Mouse (Mus musculus) kidney, adult 10 weeks (tissue): Measurements from ENCODE around the gene Oxct2b. TPM values are rescaled to one million over a fixed set of nuclear protein-coding genes. Genes with fewer than 3 reads are reported as not detected.

ENCODE experiments used
- polyA plus RNA-seq: library from polyadenylated mRNA; stranded (reverse); fragments of 350-450 nt; fragmentation: Illumina TruSeq; extraction: RNeasy Lipid Tissue Mini Kit (QIAGEN cat#74804); gene quantifications from one replicate; pipeline ENCODE4 v1.2.3, GENCODE M21; 2014; ENCODE audit warnings: low read depth, low replicate concordance

Oxct2b gene
- not detected for polyA plus RNA-seq

DNA sequence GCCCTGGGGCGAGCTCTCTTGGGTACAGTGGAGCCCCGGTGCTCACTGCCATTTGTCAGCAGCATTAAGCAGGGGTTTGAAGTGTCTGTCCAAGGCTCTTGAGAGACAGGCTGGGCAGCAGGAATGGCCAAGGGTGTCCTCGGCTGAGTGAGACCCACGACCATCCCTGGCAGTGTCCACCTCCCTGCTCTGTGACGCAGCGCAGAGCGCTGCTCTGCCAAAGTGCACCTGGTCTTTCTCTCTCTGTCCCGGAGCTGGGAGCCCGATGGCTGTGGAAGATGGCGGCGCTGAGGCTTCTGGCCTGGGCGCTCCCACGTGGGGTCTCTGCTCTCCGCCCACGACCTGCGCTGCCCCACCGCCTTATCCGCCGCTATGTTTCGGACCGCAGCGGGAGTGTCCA, at the start of gene Oxct2b:
Oxct2b (plus strand) TSS at position 256 of the 400 bp plus-strand sequence.

DNA sequence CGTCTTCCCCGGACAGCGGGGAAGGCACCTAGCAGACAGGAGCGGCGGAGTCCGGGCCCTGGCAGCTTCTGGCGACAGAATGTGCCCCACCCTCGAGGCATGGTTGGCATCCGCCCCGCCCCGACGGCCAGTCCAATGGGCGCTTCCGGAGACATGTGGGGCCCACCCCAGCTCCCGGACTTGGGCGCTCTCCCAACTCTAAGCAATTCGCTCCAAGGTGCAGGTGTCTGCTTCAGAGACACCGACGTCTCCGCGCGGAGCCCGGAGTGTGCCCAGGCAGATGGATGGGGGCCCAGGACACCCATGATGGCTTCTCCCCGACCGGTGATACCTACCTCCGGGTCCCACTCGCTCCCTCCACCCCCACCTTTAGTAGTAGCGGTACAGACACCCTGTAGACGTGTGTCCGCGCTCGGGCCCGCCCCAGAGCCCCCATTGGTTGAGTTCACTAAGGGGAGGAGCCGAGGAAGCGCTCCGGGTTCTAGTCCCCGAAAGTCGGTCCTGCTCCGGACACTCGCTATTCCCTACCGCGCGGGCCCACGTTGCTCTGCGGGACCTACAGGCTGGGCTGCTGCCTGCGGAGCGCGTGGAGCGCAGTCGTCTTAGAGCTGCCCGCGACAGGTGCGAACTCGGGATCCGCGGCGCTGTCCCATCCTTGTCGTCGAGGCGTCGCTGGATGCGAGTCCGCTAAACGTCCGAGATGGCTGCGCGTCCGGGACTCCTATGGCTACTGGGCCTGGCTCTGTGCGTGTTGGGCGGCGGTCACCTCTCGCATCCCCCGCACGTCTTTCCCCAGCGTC, 11.2 kb upstream of the Oxct2b start, which contains the start of gene Bmp8b:
Bmp8b (plus strand) TSS at position 515 of the 800 bp plus-strand sequence.

DNA sequence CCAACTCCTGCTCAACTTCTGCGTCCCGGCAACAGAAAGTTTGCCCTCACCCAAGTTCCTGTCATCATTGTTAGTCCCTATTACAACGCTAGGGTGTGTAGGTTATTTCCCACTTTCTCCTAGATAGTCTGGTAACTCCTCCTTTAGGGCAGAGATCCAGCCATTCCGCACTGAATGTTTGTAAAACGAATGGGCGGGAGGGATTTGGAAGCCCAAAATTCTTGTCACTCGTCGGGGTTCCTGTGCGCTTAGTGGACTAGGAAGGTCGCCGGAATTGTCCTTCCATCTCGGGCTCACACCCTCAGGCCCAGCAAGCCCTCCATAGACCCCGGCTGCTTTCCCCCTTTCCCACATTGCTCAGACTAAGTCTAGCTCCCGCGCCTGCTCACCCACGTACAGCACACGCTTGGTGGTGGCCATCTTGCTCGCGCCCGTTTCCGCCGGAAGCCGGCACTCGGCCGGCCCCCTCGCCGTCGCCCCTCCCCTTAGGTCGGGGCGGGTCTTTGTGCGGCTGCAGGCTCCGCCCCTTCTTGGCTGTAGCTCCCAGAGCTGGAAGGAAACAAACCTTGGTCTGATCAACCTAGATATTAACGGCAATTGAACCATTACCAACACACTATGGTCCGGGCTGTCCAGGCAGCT, 23.6 kb downstream of the Oxct2b start, which contains the start of gene Ppie:
Ppie (minus strand) TSS at position 439 of the 642 bp plus-strand sequence.

Other genes starting within 250 kb of the Oxct2b start
- 66.9 TPM for gene Cap1, start 230.2 kb upstream of the Oxct2b start, polyA plus RNA-seq
- gene Mfsd2a, start 155.1 kb upstream of the Oxct2b start, polyA plus RNA-seq, result 1.3 TPM
- gene Mycl, start 120.6 kb upstream of the Oxct2b start, polyA plus RNA-seq, result 0.32 TPM
- gene Trit1, start 99.7 kb upstream of the Oxct2b start, polyA plus RNA-seq, result 11.8 TPM
- gene Bmp8b, start 11.1 kb upstream of the Oxct2b start, polyA plus RNA-seq, result not detected
- 9.7 TPM for gene Ppie, start 23.7 kb downstream of the Oxct2b start, polyA plus RNA-seq
- gene Hpcal4, start 67.0 kb downstream of the Oxct2b start, polyA plus RNA-seq, result 0.61 TPM
- not detected for gene Nt5c1a, start 85.2 kb downstream of the Oxct2b start, polyA plus RNA-seq
- 1.3 TPM for gene Heyl, start 117.3 kb downstream of the Oxct2b start, polyA plus RNA-seq
- gene Pabpc4, start 146.1 kb downstream of the Oxct2b start, polyA plus RNA-seq, result 23.6 TPM
- not detected for gene Oxct2a, start 207.4 kb downstream of the Oxct2b start, polyA plus RNA-seq
- 0.24 TPM for gene Bmp8a, start 227.0 kb downstream of the Oxct2b start, polyA plus RNA-seq